Mouse (Mus musculus): ENCODE measurements around the gene Cdk5rap2. TPM values are rescaled to one million over a fixed set of nuclear protein-coding genes. Genes with fewer than 3 reads are reported as not detected.

Gene Cdk5rap2
- polyA plus RNA-seq, 1 experiment from 2014 or later: 16.2 TPM

DNA sequence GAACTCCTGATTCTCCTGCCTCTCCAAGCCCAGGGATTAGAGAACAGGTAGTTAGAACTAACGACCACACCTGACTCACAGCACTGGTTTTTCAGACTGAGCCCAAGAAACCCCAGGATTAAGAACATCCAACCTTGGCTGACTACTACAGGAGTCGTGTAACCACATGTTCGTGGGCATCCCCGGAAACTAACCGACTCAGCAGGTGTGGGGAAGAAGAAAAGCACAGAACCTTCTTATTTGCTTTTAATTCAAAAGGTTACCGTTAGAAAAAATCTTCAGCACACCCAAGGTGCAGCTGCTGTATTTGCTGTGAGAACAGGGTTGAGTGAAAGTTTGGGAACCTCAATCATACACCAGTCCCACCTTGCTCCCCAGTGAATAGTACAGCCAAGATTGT, 79.1 kb downstream of the Cdk5rap2 start:
- H3K4me2 ChIP-seq (ENCODE audit: low read depth, low read length): no peak overlapping the region
- no peak overlapping the region for H3K4me3 ChIP-seq (ENCODE audit: low read length)
- no peaks in the 10 kb centered on the region for H3K9me3 ChIP-seq (ENCODE audit: control insufficient read depth, low read length)
- no peaks in the 10 kb centered on the region for H3K27me3 ChIP-seq (ENCODE audit: control insufficient read depth, insufficient read depth, low read depth, low read length)
- H3K27ac ChIP-seq (ENCODE audit: low read length): no peak overlapping the region
- H3K4me1 ChIP-seq (replicated peaks; ENCODE audit: control insufficient read depth, insufficient read depth, low read length): no peaks in the 10 kb centered on the region
- H3K36me3 ChIP-seq (ENCODE audit: control insufficient read depth, insufficient read depth, low read length): no peaks in the 10 kb centered on the region
- ATAC-seq (ENCODE audit: low read depth): no peak
- no peak overlapping the region for H3K9ac ChIP-seq (ENCODE audit: low read length)
- WGBS: 81% methylated on average over 6 of the region's 6 CpGs

- H3K4me1 ChIP-seq (replicated peaks; ENCODE audit: control insufficient read depth, insufficient read depth, low read length): no peaks in the 10 kb centered on the region
- H3K27ac ChIP-seq (ENCODE audit: low read length): no peak overlapping the region
- H3K9ac ChIP-seq (ENCODE audit: low read length): no peak overlapping the region
- H3K9me3 ChIP-seq (ENCODE audit: control insufficient read depth, low read length): no peaks in the 10 kb centered on the region
- H3K27me3 ChIP-seq (ENCODE audit: control insufficient read depth, insufficient read depth, low read depth, low read length): no peaks in the 10 kb centered on the region
- ATAC-seq (ENCODE audit: low read depth): no peak
- WGBS: 89% methylated on average over 9 of the region's 9 CpGs
- H3K4me2 ChIP-seq (ENCODE audit: low read depth, low read length): no peak overlapping the region
- no peaks in the 10 kb centered on the region for H3K36me3 ChIP-seq (ENCODE audit: control insufficient read depth, insufficient read depth, low read length)
- H3K4me3 ChIP-seq (ENCODE audit: low read length): no peak overlapping the region
These were observed 82.2 kb downstream of the Cdk5rap2 start for GRCm38 (mm10) chr4:70328033-70328432.

GRCm38 (mm10) chr4:70327436-70327835, 82.8 kb downstream of the Cdk5rap2 start:
- Histone ChIP-seq H3K4me2 (ENCODE audit: low read depth, low read length) (no peak overlapping the region), H3K4me3 (ENCODE audit: low read length) (no peak overlapping the region), H3K27me3 (ENCODE audit: control insufficient read depth, insufficient read depth, low read depth, low read length) (no peaks in the 10 kb centered on the region), H3K36me3 (ENCODE audit: control insufficient read depth, insufficient read depth, low read length) (no peaks in the 10 kb centered on the region), H3K4me1 (replicated peaks; ENCODE audit: control insufficient read depth, insufficient read depth, low read length) (no peaks in the 10 kb centered on the region), H3K27ac (ENCODE audit: low read length) (no peak overlapping the region), H3K9ac (ENCODE audit: low read length) (no peak overlapping the region), H3K9me3 (ENCODE audit: control insufficient read depth, low read length) (no peaks in the 10 kb centered on the region)
- WGBS: 55% methylated on average over 1 of the region's 1 CpGs
- no peak for ATAC-seq (ENCODE audit: low read depth)

GRCm38 (mm10) chr4:70321586-70321985, 88.7 kb downstream of the Cdk5rap2 start:
- no peaks in the 10 kb centered on the region for H3K9me3 ChIP-seq (ENCODE audit: control insufficient read depth, low read length)
- H3K27ac ChIP-seq (ENCODE audit: low read length): no peak overlapping the region
- no peak overlapping the region for H3K9ac ChIP-seq (ENCODE audit: low read length)
- no peak for ATAC-seq (ENCODE audit: low read depth)
- no peak overlapping the region for H3K4me2 ChIP-seq (ENCODE audit: low read depth, low read length)
- WGBS: 81% methylated on average over 1 of the region's 1 CpGs
- no peaks in the 10 kb centered on the region for H3K27me3 ChIP-seq (ENCODE audit: control insufficient read depth, insufficient read depth, low read depth, low read length)
- H3K4me3 ChIP-seq (ENCODE audit: low read length): no peak overlapping the region
- no peaks in the 10 kb centered on the region for H3K4me1 ChIP-seq (replicated peaks; ENCODE audit: control insufficient read depth, insufficient read depth, low read length)
- H3K36me3 ChIP-seq (ENCODE audit: control insufficient read depth, insufficient read depth, low read length): peaks cover 3% of the 10 kb centered on the region; the same call in 1 of the 2 replicates

DNA sequence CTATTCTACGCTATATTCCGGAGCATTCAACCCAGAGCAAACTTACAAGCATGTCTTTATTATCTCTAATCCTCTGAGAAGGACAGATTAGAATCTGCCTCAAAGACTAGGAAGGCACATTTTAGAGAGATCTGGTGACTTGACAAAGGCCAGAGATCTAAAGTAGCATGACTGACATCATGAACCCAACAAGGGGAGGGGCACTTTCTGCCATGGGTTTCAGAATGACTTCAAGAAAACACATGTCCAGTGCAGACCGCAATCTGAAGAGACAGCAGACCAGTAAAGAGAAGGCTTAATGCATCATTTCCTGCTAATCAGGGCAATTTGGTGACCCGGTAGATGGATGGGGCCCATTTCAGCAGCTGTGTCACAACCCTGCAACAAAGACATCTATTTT, 98.1 kb downstream of the Cdk5rap2 start:
- no peak for ATAC-seq (ENCODE audit: low read depth)
- Histone ChIP-seq H3K9me3 (ENCODE audit: control insufficient read depth, low read length) (no peaks in the 10 kb centered on the region), H3K27ac (ENCODE audit: low read length) (no peak overlapping the region), H3K4me1 (replicated peaks; ENCODE audit: control insufficient read depth, insufficient read depth, low read length) (no peaks in the 10 kb centered on the region), H3K27me3 (ENCODE audit: control insufficient read depth, insufficient read depth, low read depth, low read length) (no peaks in the 10 kb centered on the region), H3K4me2 (ENCODE audit: low read depth, low read length) (no peak overlapping the region), H3K9ac (ENCODE audit: low read length) (no peak overlapping the region), H3K4me3 (ENCODE audit: low read length) (no peak overlapping the region), H3K36me3 (ENCODE audit: control insufficient read depth, insufficient read depth, low read length) (peaks cover 9% of the 10 kb centered on the region; the same call in 1 of the 2 replicates)
- 92% methylated on average over 4 of the region's 4 CpGs for WGBS

GRCm38 (mm10) chr4:70311530-70311929, 98.7 kb downstream of the Cdk5rap2 start:
- Histone ChIP-seq H3K9ac (ENCODE audit: low read length) (no peak overlapping the region), H3K4me3 (ENCODE audit: low read length) (no peak overlapping the region), H3K4me2 (ENCODE audit: low read depth, low read length) (no peak overlapping the region), H3K27me3 (ENCODE audit: control insufficient read depth, insufficient read depth, low read depth, low read length) (no peaks in the 10 kb centered on the region), H3K27ac (ENCODE audit: low read length) (no peak overlapping the region), H3K4me1 (replicated peaks; ENCODE audit: control insufficient read depth, insufficient read depth, low read length) (no peaks in the 10 kb centered on the region), H3K9me3 (ENCODE audit: control insufficient read depth, low read length) (no peaks in the 10 kb centered on the region), H3K36me3 (ENCODE audit: control insufficient read depth, insufficient read depth, low read length) (peaks cover 8% of the 10 kb centered on the region; the same call in 1 of the 2 replicates)
- 72% methylated on average over 5 of the region's 5 CpGs for WGBS
- ATAC-seq (ENCODE audit: low read depth): no peak

DNA sequence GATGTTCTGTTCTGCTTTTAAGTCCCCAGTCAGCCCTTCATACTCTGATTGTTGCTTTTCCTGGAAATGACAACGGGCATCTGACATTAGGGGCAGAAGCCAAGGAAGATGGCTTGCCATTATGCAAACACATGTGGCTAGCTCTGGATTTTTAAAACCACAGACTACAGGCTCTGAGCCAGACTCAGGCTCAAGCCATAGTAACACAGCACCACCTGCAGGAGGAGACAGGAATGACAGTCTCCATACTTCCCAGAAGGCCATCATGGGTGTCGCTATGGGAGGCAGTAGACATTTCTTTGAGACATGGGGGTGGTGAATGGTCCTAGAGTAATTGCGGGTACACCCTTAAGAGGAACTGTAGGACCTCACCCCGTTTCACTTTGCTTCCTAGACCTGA, 103.0 kb downstream of the Cdk5rap2 start:
- H3K4me1 ChIP-seq (replicated peaks; ENCODE audit: control insufficient read depth, insufficient read depth, low read length): no peaks in the 10 kb centered on the region
- 68% methylated on average over 4 of the region's 4 CpGs for WGBS
- H3K27ac ChIP-seq (ENCODE audit: low read length): no peak overlapping the region
- H3K9ac ChIP-seq (ENCODE audit: low read length): no peak overlapping the region
- H3K9me3 ChIP-seq (ENCODE audit: control insufficient read depth, low read length): no peaks in the 10 kb centered on the region
- no peak overlapping the region for H3K4me2 ChIP-seq (ENCODE audit: low read depth, low read length)
- no peak for ATAC-seq (ENCODE audit: low read depth)
- no peak overlapping the region for H3K4me3 ChIP-seq (ENCODE audit: low read length)
- H3K36me3 ChIP-seq (ENCODE audit: control insufficient read depth, insufficient read depth, low read length): no peaks in the 10 kb centered on the region
- H3K27me3 ChIP-seq (ENCODE audit: control insufficient read depth, insufficient read depth, low read depth, low read length): no peaks in the 10 kb centered on the region

GRCm38 (mm10) chr4:70303870-70304269, 106.4 kb downstream of the Cdk5rap2 start:
- Histone ChIP-seq H3K36me3 (ENCODE audit: control insufficient read depth, insufficient read depth, low read length) (no peaks in the 10 kb centered on the region; the same call in 1 of the 2 replicates), H3K9ac (ENCODE audit: low read length) (no peak overlapping the region), H3K4me2 (ENCODE audit: low read depth, low read length) (no peak overlapping the region), H3K27me3 (ENCODE audit: control insufficient read depth, insufficient read depth, low read depth, low read length) (no peaks in the 10 kb centered on the region), H3K27ac (ENCODE audit: low read length) (no peak overlapping the region), H3K9me3 (ENCODE audit: control insufficient read depth, low read length) (no peaks in the 10 kb centered on the region), H3K4me1 (replicated peaks; ENCODE audit: control insufficient read depth, insufficient read depth, low read length) (no peaks in the 10 kb centered on the region), H3K4me3 (ENCODE audit: low read length) (no peak overlapping the region)
- 57% methylated on average over 4 of the region's 4 CpGs for WGBS
- ATAC-seq (ENCODE audit: low read depth): no peak

DNA sequence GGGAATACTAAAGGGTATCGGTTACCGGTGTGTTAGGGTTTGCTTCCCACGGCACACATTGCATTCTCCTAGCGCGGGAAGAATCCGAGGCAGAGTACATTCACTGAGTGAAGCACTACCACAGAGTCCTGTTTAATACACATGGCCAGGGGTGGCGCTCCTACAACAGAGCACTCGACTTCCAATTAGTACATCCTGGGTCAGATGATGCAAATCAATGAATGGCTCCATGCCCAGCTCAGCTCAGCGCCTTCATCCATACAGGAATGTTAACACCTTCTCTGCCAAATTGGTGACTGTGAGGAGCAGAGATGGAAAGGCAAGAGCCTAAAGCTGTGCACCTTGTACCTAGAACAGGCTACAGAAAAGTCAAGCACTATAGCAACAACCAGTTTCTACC, 109.1 kb downstream of the Cdk5rap2 start:
- no peaks in the 10 kb centered on the region; the same call in 1 of the 2 replicates for H3K36me3 ChIP-seq (ENCODE audit: control insufficient read depth, insufficient read depth, low read length)
- no peak for ATAC-seq (ENCODE audit: low read depth)
- no peak overlapping the region for H3K4me2 ChIP-seq (ENCODE audit: low read depth, low read length)
- H3K4me3 ChIP-seq (ENCODE audit: low read length): no peak overlapping the region
- no peaks in the 10 kb centered on the region for H3K4me1 ChIP-seq (replicated peaks; ENCODE audit: control insufficient read depth, insufficient read depth, low read length)
- no peaks in the 10 kb centered on the region for H3K27me3 ChIP-seq (ENCODE audit: control insufficient read depth, insufficient read depth, low read depth, low read length)
- no peak overlapping the region for H3K9ac ChIP-seq (ENCODE audit: low read length)
- no peaks in the 10 kb centered on the region for H3K9me3 ChIP-seq (ENCODE audit: control insufficient read depth, low read length)
- WGBS: 88% methylated on average over 9 of the region's 9 CpGs
- no peak overlapping the region for H3K27ac ChIP-seq (ENCODE audit: low read length)

DNA sequence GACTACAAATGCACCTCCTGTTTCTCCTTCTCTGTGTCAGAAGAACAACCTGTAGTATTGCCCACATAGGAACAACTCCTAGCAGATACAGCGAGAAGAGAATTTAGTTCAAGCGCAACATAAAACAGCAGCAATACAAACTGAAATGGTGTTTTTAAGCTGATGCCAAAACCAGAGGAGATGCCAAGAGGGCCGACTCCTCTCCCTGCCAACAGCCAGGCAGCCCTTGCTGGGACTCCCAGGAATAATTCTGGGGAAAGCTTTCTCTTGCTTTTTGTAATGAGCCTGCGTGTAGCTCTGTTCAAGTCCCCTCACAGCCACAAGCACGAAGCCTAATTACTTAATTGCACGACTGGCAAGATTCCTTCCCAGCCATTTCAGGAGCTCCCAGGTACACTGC, 120.9 kb downstream of the Cdk5rap2 start:
- Histone ChIP-seq H3K4me1 (replicated peaks; ENCODE audit: control insufficient read depth, insufficient read depth, low read length) (no peaks in the 10 kb centered on the region), H3K4me3 (ENCODE audit: low read length) (no peak overlapping the region), H3K27ac (ENCODE audit: low read length) (no peak overlapping the region), H3K36me3 (ENCODE audit: control insufficient read depth, insufficient read depth, low read length) (peaks cover 5% of the 10 kb centered on the region; the same call in 1 of the 2 replicates), H3K9me3 (ENCODE audit: control insufficient read depth, low read length) (no peaks in the 10 kb centered on the region), H3K4me2 (ENCODE audit: low read depth, low read length) (no peak overlapping the region), H3K9ac (ENCODE audit: low read length) (no peak overlapping the region), H3K27me3 (ENCODE audit: control insufficient read depth, insufficient read depth, low read depth, low read length) (no peaks in the 10 kb centered on the region)
- ATAC-seq (ENCODE audit: low read depth): no peak
- WGBS: 91% methylated on average over 6 of the region's 6 CpGs
